Mouse (Mus musculus) layer of hippocampus, adult 8-10 months (tissue): ENCODE results near the gene Olfr635. TPM values are rescaled to one million over a fixed set of nuclear protein-coding genes. Genes with fewer than 3 reads are reported as not detected.
"Not testable (repeated sequence)": the region's sequence is repeated elsewhere in the genome, so short reads cannot be mapped to it uniquely, and the experiment has no call there.

Experiments
- DNase-seq, 2 experiments: peaks; one replicate each; pipeline ENCODE4 v3.0.0; 2022; ENCODE audit warnings: low spot score in 2 of 2
- total RNA-seq, 4 experiments: library from RNA; stranded (reverse); gene quantifications; 2 replicates each; pipeline ENCODE4 v1.2.4; 2022

Olfr635 gene
- under 1 TPM in 3 of 4 experiments, not detected in 1; 0.04 to 0.05 (median 0.04) TPM for total RNA-seq

- no peak for DNase-seq
These were observed at the start of gene Olfr635 for GRCm38 (mm10) chr7:103970852-103971251. Gene Olfr635, plus strand, starts transcription at chr7:103971152.

DNA sequence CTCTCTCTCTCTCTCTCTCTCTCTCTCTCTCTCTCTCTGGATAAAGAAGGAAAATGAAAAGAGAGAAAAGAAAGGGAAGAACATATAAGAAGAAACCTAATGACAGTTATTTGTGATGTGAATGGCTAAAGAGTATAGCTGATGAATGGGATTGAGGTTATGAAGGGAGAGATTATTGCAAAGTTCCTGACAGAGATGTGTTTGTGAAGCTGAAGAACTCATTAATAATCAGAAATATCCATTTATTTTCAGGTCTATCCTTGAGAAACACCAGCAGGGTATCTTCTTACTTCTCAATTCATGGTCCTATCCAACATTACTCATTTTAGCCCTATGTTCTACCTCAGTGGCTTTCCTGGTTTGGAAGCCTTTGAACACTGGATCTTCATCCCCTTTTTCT, 42.4 kb upstream of the Olfr635 start, which contains the start of gene Olfr631:
Gene Olfr631 (plus strand): TSS at position 301 of the 400 bp plus-strand sequence.
- no peak for DNase-seq

DNA sequence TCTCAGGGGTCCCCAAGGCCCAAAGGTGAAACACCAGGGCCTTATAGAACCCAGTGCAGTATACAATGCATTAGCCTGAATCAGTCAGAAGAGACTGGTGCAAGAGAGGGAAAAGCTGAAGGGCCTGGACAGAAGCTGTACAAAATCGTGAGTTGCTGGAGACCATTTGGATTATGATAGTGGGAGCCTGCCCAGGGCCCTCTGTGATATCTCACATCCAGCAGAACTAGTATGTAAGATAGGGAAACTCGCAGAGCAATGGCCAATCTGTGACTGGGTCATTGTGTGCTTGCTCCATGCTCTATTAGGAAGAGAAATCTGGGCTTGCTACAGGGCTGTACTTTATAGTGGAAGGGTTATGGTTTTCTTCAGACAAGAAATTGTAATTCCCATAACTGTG, 36.7 kb upstream of the Olfr635 start, which contains the start of gene Olfr632:
Gene Olfr632 (plus strand): TSS at position 84 of the 400 bp plus-strand sequence.
- DNase-seq: no peak

DNA sequence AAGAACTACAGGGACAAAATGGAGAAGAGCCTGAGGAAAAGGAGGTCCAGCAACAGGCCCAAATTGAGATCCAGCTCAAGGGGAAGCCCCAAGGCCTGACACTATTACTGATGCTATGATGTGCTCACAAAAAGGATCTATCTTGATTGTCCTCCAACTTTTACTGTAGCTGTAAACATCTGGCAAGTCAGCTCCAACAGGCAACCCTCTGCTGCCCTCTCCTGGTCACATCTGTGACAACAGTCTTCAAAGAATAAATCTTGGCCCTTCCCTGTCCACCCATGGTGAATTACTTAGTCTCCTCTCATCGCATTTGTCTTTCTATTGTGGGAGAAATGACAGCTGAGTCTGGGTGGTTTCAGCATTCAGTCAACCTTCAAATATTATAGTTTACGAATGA, 28.2 kb upstream of the Olfr635 start:
- DNase-seq: no peak

DNA sequence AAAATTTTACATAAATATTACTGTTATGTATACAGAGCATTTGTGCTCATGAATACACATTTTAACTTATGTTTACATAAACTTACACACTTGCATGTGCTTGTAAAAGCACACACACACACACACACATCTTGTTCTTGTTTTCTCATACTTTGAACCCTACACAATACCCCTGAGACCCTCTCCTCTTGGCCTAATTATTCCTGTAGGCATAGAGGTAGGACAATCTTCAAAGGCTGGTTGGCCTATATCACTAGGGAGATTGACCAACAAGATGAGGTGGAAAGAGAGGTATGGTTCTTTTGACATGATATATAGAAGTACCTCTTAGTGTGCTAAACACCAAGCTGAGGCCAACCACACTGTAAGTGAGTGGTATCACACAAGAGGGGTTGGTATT, 26.8 kb upstream of the Olfr635 start, which contains the start of gene Olfr633:
Gene Olfr633 (plus strand): TSS at position 301 of the 400 bp plus-strand sequence.
- DNase-seq: no peak

DNA sequence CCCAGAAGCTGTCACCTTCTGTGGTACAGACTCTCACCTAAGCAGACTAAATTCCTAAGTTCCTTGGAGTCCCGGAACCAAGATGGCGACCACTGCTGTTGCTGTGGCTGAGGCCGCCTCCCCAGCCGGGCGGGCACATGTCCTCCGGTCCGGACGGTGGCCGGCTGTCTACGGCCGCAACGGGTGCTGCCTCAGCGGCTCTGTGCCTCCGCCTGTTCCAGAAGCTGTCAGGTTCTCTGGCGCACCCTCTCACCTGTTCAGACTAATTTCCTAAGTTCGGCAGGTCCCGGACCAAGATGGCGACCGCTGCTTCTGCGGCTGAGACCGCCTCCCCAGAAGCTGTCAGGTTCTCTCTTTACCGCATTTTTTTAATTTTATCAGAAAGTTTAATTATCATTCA, 4.1 kb upstream of the Olfr635 start:
- not testable (repeated sequence) for DNase-seq

DNA sequence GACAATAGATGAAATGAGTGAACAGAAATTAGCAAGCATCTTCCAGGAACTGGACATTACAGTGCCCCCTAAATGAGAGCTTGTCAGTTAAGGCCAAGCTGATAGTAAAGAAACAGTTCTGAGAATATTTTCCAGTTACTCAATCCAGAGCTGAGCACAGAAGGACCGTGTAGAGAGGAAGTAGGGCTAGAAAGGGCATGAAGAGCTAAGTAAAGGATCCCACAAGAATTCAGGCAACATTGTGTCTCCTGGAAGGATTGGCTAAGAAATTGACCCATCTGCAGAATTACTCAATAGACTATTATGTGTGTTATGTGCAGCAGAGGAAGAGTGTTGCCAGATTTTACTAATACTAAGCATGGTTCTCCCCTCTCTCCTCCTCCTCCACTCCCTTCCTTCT, 830 bp downstream of the Olfr635 start:
- DNase-seq: no peak

GRCm38 (mm10) chr7:103998446-103998845, 27.5 kb downstream of the Olfr635 start, which contains the start of gene Olfr638:
Gene Olfr638, plus strand, starts transcription at chr7:103998746.
- no peak for DNase-seq

DNA sequence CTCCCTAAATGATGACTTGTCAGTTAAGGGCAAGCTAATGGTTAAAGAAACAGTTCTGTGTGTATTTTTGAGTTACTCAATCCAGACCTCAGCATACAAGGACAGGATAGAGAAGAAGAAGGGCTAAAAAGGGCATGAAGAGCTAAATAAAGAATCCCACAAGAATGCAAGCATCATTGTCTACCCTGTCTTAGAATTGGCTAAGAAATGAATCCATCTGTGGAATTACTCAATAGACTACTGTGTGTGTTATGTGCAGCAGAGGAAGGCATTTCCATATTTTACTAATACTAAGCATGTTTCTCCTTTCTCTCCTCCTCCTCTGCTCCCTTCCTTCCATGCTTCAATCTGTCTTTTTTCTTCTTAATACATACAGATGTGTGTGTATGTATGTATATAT, 28.2 kb downstream of the Olfr635 start:
- DNase-seq: no peak

GRCm38 (mm10) chr7:104017203-104017602, 46.3 kb downstream of the Olfr635 start, which contains the start of gene Olfr639:
Gene Olfr639, minus strand, starts transcription at chr7:104017303.
- DNase-seq: no peak

DNA sequence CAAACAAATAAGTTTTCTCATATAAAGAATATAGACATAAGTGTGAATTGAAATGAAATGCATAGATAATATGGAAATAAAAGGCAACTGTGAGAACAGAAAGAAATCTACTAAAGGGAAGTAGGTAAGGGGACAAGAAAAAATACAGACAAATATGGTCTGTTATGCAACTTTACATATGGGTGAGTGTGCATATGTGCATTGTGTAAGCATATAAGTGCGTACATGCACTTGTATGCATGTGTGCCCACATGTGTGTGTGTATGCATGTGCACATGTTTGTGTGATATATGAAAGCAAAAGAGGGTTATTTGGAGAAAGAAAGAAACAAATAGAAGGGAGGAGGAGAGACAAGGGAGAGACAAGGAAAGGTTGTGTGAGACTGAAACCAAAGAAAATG, 48.0 kb downstream of the Olfr635 start:
- no peak for DNase-seq

DNA sequence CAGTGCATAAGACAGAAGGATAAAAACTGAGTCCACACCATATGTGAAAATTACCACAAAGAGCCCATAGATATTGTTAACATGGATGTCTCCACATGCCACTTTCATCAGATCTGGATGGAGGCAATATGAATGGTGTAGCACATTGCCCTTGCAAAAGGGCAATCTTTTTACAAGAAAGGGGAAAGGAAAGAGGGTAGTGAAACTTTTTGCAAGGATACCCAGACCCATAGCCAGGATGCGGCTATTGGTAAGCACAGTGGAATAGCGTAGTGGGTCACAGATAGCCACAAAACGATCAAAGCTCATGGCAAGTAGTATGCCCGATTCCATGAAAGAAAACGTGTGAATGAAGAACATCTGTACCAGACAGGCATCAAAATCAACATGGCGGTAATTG, 50.7 kb downstream of the Olfr635 start:
- no peak for DNase-seq

GRCm38 (mm10) chr7:104025473-104025872, 54.5 kb downstream of the Olfr635 start, which contains the start of gene Olfr640:
Gene Olfr640, minus strand, starts transcription at chr7:104025573.
- DNase-seq: no peak

DNA sequence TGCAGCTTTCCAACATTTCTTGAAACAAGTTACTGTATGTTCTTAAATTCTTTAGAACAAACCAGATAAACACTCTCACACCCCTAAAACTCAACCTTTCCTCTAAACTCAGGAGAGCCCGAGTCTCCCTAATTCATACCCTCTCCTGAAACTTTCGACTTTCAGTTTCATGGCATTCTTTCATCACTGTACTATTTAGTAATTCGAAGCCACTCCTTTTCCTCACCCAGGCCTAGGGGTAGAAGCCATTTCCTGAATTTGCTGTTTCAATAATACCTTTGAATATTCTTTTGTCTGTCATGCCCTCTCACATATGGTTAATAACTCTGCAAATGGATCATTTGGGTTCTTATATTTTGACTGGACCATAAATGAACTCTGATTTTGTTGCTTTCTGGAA, 56.0 kb downstream of the Olfr635 start:
- no peak for DNase-seq

DNA sequence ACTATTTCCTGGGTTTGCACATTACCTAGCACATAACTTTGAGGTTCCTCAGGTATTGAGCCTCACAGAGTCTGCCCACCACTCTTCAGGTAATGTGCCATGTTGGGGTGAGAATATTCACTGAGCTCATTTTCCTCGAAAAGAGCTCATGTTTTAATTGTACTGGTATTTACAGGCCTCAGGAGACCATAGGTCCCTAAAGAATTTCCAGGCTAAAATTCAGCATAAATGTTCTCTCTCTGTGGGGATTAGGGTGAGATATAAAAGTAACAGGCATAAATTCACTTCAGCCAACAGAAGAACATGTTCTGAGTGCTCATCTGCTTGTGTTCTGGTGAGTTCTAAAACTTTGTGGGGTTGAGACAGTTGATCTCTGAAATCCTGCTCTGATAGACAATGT, 64.2 kb downstream of the Olfr635 start, which contains the start of gene Olfr641:
Gene Olfr641 (plus strand): TSS at position 301 of the 400 bp plus-strand sequence.
- DNase-seq: no peak

Other genes starting within 250 kb of the Olfr635 start
- gene Olfr628, start 240.8 kb upstream of the Olfr635 start, total RNA-seq: not detected
- gene Olfr629, start 226.2 kb upstream of the Olfr635 start, total RNA-seq: not detected
- gene Olfr630, start 213.8 kb upstream of the Olfr635 start, total RNA-seq: not detected
- gene Olfr69, start 199.6 kb upstream of the Olfr635 start, total RNA-seq: not detected
- gene Olfr68, start 191.5 kb upstream of the Olfr635 start, total RNA-seq: not detected
- not detected for gene Olfr67, start 179.3 kb upstream of the Olfr635 start, total RNA-seq
- gene Hbb-bt, start 157.2 kb upstream of the Olfr635 start, total RNA-seq: 10 to 100 TPM; 18.7 to 28.1 (median 21.1) TPM
- gene Hbb-bs, start 143.1 kb upstream of the Olfr635 start, total RNA-seq: 100 to 1,000 TPM; 155 to 350 (median 222) TPM
- gene Hbb-bh2, start 130.6 kb upstream of the Olfr635 start, total RNA-seq: not detected
- not detected for gene Hbb-bh1, start 128.0 kb upstream of the Olfr635 start, total RNA-seq
- gene Hbb-y, start 117.9 kb upstream of the Olfr635 start, total RNA-seq: not detected
- gene Olfr66, start 84.9 kb upstream of the Olfr635 start, total RNA-seq: not detected
- gene Olfr64, start 76.7 kb upstream of the Olfr635 start, total RNA-seq: not detected
- gene Olfr65, start 67.7 kb upstream of the Olfr635 start, total RNA-seq: not detected
- gene Olfr631, start 42.3 kb upstream of the Olfr635 start, total RNA-seq: not detected
- not detected for gene Olfr632, start 36.8 kb upstream of the Olfr635 start, total RNA-seq
- not detected for gene Olfr633, start 26.7 kb upstream of the Olfr635 start, total RNA-seq
- not detected for gene Olfr638, start 27.6 kb downstream of the Olfr635 start, total RNA-seq
- under 1 TPM in 3 of 4 experiments, not detected in 1; 0.06 to 0.31 (median 0.18) TPM for gene Olfr639, start 46.2 kb downstream of the Olfr635 start, total RNA-seq
- not detected for gene Olfr640, start 54.4 kb downstream of the Olfr635 start, total RNA-seq
- gene Olfr641, start 64.3 kb downstream of the Olfr635 start, total RNA-seq: not detected
- gene Olfr642, start 81.5 kb downstream of the Olfr635 start, total RNA-seq: not detected
- not detected for gene 4930516K23Rik, start 90.3 kb downstream of the Olfr635 start, total RNA-seq
- not detected for gene Olfr644, start 100.7 kb downstream of the Olfr635 start, total RNA-seq
- gene Olfr645, start 114.3 kb downstream of the Olfr635 start, total RNA-seq: not detected
- gene Olfr646, start 133.7 kb downstream of the Olfr635 start, total RNA-seq: not detected
- gene Ubqln5, start 158.7 kb downstream of the Olfr635 start, total RNA-seq: not detected
- not detected for gene Olfr643, start 166.3 kb downstream of the Olfr635 start, total RNA-seq
- gene Ubqln3, start 172.1 kb downstream of the Olfr635 start, total RNA-seq: not detected
- not detected for gene Ubqlnl, start 179.4 kb downstream of the Olfr635 start, total RNA-seq
- not detected for gene Olfm5, start 193.7 kb downstream of the Olfr635 start, total RNA-seq
- under 1 TPM; 0.14 to 0.31 (median 0.22) TPM for gene Olfr648, start 212.2 kb downstream of the Olfr635 start, total RNA-seq
- gene Olfr649, start 224.8 kb downstream of the Olfr635 start, total RNA-seq: not detected
- gene Trim6, start 247.6 kb downstream of the Olfr635 start, total RNA-seq: under 1 TPM; 0.14 to 0.29 (median 0.16) TPM